Mouse (Mus musculus) T-helper 17 cell (primary cell): Measurements from ENCODE around the gene Pmm2.

ENCODE experiments used
- in situ Hi-C, 2 experiments: fragments of 300-600 bp; cut with MboI, MseI; formaldehyde crosslinking; loops; 1 replicate in 1 of 2; 2 replicates in 1 of 2; pipeline ENCODE4 v1.15.1; 2025; ENCODE audit warnings: high pct_unique_total_duplicates in 2 of 2

The Pmm2 gene

DNA sequence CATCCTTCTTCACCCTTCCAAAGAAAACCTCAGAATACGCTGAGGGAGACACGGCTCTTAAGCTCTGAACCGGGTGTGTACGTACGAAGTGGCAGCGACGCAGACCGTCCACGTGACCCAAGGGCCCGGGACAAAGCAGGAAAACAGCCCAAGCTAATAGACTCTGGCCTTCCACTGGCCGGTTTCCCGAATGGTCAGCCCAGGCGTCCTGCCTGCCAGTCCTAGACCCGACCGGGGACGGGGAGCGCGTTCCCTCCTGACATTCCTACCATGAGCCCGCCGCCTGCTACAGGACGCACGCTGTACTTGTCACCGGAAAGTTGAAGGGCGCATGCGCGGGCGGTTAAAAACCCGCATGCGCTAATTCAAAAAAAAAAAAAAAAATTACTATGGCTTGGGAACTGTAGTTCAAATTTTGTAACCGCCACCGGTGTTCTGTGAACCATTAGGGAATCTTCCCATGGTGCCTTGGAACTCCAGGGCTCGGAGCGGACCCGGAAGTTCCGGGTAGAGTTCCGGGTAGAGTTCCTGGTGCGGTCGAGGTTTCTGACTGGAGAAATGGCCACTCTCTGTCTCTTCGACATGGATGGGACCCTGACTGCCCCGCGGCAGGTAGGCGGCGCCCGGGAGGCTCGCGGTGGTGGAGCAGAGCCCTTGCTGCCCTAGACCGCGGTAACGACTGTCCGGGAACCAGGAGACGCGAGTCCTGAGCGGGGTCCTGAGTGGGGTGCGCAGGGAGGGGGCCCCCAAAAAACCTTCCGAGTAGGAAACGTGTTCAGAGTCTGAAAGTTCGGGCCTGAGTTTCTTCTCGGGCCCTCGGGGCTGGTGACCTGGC lies at the start of gene Pmm2, which contains the start of gene Tmem186:
TSS of gene Pmm2 (plus strand) at position 458 of the 835 bp plus-strand sequence.
TSS of gene Tmem186 (minus strand) at position 496 of the 835 bp plus-strand sequence.
- in situ Hi-C loops, result no loop called here

- in situ Hi-C loops, result no loop called here
These were observed 42.1 kb upstream of the Pmm2 start for GRCm38 (mm10) chr16:8595411-8595810.

DNA sequence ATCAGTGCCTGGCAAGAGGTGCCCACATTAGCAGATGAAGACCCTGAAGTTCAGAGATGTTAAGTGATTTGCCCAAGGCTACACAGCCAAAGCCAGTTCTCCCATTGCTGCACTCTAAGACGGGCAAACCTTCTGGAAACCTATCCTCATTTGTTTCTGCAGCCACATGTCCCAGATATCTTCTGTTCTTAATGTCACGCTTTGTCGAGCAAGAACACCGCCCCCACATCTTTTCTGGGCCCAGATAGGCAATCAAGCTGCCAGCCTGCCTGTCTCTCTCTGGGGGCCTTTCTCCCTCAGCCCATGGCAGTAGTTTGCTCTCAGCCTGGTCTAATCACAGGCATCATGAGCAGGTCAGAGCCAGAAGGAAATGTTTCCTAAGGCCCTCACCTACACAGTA lies 41.1 kb upstream of the Pmm2 start:
- in situ Hi-C loops, result no loop called here

- in situ Hi-C loops, result no loop called here
These were observed 40.0 kb upstream of the Pmm2 start for GRCm38 (mm10) chr16:8597516-8597915.

DNA sequence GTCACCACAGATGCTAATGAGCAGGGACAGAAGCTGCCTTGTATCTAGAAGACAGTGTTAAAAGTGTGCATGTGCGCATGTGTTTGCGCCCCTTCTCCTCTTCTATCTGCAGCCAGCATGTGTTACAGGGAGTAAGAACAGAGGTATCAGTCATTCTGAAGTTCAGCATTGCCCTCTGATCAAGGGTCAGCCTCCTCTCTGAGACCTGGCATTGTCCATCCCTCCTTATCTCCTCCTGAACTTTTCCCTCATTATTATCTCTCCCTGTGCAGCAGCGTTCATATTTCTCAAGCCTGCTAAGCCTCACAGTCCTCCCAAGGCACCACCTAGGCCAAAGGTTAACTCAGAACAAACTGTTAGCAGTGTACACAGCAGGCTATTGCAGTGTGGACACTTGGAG lies 33.7 kb upstream of the Pmm2 start:
- in situ Hi-C loops, result no loop called here

- in situ Hi-C loops, result no loop called here
These were observed 27.1 kb upstream of the Pmm2 start for GRCm38 (mm10) chr16:8610397-8610796.

DNA sequence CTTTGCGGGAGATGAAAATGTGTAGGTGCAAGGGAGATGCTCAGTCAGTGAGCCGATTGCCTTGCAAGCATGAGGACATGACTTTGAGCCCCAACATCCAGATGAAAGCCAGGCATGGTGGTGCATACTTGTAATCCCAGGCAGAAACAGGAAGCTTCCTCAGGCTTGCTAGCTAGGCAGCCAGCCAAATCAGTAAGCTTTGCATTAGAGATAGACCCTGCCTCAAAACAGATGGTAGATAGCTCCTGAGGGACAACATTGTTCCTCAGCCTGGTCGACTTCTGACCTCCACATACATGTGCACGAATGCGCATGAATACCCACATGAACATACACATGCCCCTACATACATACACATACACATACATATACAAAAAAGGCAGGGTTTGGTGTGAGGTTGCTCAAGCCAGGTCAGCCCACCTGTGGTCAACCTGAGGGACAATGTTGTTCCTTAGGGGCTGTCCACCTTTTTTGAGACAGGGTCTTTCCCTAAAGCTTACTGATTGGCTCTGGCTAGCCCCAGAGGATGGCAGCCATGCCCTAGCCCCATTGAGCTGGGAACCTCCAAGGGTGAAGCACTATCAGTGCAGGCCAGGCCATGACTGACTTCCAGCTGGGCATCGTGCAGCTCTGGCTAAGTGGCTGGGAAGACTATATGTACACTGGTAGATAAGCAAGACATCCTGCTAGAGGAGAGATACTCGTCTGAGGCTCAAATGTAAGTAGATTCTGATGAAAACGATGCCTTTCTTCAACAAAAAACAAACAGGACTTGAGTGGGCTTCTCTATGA lies 25.1 kb upstream of the Pmm2 start:
- in situ Hi-C loops, result no loop called here

GRCm38 (mm10) chr16:8613039-8613438 lies 24.4 kb upstream of the Pmm2 start:
- in situ Hi-C loops, result no loop called here

GRCm38 (mm10) chr16:8613447-8613846 lies 24.0 kb upstream of the Pmm2 start:
- in situ Hi-C loops, result no loop called here

DNA sequence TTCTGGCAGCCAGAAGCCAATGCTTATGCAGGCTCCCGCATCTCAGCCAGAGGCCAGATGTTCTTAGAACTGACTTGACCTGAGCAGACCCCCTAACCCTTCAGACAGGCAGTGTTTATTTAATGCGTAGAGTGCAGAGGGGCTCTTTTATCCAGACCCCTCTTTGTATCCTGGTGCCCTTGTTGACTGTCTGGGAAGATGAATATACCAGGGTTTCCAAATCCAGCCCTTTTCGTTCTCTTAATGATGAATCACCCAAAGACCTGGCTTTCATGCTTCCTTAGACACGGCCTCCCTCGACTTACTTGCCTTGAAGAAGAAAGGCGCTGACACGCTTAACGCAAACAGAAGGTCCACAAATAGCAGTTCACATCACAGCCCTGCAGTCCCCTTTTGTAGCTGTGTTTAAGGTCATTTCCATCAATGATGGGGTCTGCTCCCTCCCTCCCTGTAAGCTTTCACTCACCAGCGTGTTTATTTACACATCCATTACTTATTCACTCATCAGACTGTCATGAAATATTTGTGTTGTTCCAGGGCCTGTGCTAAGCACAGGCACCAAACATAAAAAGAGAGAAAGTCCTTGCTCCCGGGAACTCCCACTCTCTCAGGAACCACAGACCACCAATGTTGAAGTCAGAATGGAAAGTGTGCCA lies 17.7 kb upstream of the Pmm2 start:
- in situ Hi-C loops, result loop anchor here in 1 of 2 experiments (10.0 kb wide), 1 partner anchor 875 kb away; no protein-coding TSS in a partner anchor

- in situ Hi-C loops, result loop anchor here in 1 of 2 experiments (10.0 kb wide), 1 partner anchor 876 kb away; no protein-coding TSS in a partner anchor
These were observed 17.0 kb upstream of the Pmm2 start for GRCm38 (mm10) chr16:8620315-8621115.

DNA sequence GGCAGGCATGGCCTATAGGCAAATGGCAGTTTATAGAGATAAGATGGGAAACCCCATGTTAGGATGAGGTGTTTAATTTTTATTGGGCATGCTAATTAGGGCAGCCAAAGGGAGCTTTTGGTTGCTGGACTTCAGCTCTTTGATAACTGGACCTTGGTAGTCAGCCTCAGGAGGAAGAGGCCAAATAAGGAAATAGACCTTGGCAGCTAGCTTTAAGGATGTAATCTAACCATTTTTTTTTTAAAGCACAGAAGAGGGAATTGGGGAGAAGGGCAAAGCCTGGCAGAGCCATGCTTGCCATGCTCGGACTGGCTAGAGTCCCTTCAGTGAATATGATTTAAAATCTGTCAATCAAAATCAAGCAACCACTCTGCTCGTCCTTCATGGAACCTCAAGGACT lies 7.1 kb upstream of the Pmm2 start:
- in situ Hi-C loops, result no loop called here

DNA sequence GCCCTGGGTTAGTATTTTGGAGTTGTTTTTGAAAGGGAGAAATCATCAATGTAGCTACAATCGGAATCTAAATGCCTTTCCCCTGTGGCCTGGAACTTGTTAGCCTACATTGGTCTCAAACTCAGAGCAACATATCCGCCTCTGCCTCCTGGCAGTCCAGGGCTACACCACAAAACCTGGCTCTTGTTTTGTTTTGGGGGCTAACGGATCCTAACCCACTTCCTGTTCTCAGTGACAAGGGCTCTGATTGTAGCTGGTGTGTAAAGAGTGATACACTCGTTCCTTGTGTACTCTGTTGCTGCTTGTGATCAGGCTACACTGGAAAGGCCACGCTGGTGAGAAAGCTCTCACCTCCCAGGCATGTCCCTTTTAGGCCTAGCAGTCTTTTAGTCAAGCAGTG lies 6.0 kb upstream of the Pmm2 start:
- in situ Hi-C loops, result no loop called here

- in situ Hi-C loops, result no loop called here
These were observed 632 bp upstream of the Pmm2 start for GRCm38 (mm10) chr16:8636867-8637216.

- in situ Hi-C loops, result no loop called here
These were observed 657 bp downstream of the Pmm2 start for GRCm38 (mm10) chr16:8638131-8638530.

GRCm38 (mm10) chr16:8639466-8640191 lies 2.2 kb downstream of the Pmm2 start:
- in situ Hi-C loops, result no loop called here

DNA sequence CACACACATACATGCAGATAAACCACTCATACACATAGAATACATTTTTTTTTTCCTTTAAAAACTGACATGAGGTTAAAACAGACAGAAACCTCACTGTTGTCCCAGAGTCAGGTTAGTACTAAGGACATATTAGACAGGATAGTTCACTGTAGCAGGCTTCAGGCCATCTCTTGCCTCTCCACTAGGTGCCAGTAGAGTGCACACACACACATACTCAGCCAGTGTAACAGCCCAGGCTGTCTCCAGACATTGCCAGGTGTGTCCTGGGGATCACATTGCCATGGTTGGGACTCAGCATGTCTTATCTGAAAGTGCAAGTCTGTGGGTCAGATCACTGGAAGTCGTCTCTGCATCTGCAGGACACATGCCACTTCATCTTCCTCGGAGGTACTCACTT lies 6.4 kb downstream of the Pmm2 start:
- in situ Hi-C loops, result no loop called here

- in situ Hi-C loops, result no loop called here
These were observed 8.1 kb downstream of the Pmm2 start for GRCm38 (mm10) chr16:8645546-8645945.

GRCm38 (mm10) chr16:8650007-8650406 lies 12.5 kb downstream of the Pmm2 start:
- in situ Hi-C loops, result no loop called here

- in situ Hi-C loops, result no loop called here
These were observed 17.6 kb downstream of the Pmm2 start for GRCm38 (mm10) chr16:8655108-8655507.

- in situ Hi-C loops, result no loop called here
These were observed 18.1 kb downstream of the Pmm2 start for GRCm38 (mm10) chr16:8655599-8655998.
